Mouse (Mus musculus) natural killer cell, adult 2 months (primary cell): Measurements from ENCODE around the gene Ube2g1.
"Not testable (repeated sequence)": the region's sequence is repeated elsewhere in the genome, so short reads cannot be mapped to it uniquely, and the experiment has no call there.

Experiments
- DNase-seq, 2 experiments: peaks; one replicate each; pipeline ENCODE4 v3.0.0; 2022; ENCODE audit warnings: low spot score in 2 of 2

Gene Ube2g1

GRCm38 (mm10) chr11:72689551-72690510 lies 82.7 kb downstream of the Ube2g1 start, which contains the start of gene Ankfy1:
TSS of gene Ankfy1 (plus strand) at chr11:72690006.
- DNase-seq = peak; percentile 98

- no peak for DNase-seq
Measured at GRCm38 (mm10) chr11:72692353-72692752, 85.3 kb downstream of the Ube2g1 start.

DNA sequence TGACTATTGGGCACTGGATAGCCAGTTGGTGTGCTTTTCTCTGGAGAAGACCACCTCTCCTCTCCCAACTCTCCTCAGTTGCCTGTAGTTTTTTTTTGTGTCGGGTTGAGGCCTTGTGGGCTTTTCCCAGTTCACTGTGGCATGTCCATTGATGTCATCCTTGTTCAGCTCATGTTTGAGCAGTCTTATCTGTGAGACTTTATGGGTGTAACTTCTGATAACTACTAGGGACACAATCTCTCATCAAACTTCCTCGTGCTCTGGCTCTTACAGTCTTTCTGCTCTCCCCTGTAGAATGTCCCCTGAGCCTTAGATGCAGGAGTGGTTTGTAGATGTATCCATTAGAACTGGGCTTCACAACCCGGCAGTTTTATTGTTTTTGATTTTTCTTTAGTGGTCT lies 87.9 kb downstream of the Ube2g1 start:
- no peak for DNase-seq

- no peak for DNase-seq
Measured at GRCm38 (mm10) chr11:72696368-72696971, 89.4 kb downstream of the Ube2g1 start.

DNA sequence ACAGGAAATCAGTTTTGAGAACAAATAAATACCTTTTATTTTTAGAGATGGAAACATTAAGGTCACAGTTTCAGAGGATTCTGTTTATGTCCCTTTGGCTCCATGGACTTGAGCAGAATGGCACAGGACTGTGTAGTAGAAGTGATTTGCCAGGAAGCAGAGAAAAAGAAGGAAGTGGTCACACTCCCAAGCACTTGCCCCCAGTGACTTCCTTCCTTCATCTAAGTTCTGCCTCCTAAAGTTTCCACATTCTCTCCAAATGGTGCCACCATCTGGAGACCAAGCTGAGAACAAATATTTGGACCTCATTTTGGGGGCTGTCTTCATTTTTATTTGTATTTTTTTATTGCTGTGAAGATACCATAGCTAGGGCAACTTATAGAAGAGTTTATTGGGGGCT lies 90.2 kb downstream of the Ube2g1 start:
- DNase-seq = no peak

DNA sequence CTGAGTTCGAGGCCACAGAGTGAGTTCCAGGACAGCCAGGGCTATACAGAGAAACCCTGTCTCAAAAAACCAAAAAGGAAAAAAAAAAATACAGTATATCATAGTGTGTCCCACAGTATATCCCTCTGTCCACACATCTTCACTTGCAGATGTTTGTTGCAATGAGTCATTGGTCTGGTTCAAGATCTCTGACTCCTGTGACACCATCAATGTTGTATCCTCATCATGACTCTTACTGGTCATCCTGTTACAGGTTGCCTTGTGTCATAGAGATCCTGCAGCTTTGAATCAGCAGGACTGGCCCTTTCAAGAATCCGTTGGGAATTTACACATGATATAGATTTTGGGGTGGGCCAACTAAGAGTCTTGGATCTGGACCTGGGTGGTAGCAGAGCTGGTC lies 98.0 kb downstream of the Ube2g1 start:
- DNase-seq = not testable (repeated sequence)

GRCm38 (mm10) chr11:72712721-72713120 lies 105.6 kb downstream of the Ube2g1 start:
- DNase-seq = no peak

DNA sequence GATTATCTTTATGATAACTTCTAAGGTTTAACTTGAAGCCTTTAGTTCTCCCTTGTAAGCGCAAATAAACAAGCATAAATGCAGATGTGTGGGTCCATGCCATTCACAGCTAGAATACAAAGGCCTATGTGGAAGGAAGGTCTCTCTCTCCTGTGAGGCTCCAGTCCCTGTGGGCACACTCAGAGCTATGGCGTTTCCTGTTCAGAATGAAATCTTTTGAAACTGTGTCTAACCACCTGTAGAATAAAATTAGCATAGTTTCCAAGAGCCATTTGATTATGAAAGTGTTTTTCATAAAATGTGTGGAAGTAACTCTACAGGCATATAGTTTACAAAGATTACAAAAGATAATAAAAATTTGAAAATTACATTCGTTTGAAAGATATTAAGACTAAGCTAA lies 111.1 kb downstream of the Ube2g1 start:
- DNase-seq = no peak

DNA sequence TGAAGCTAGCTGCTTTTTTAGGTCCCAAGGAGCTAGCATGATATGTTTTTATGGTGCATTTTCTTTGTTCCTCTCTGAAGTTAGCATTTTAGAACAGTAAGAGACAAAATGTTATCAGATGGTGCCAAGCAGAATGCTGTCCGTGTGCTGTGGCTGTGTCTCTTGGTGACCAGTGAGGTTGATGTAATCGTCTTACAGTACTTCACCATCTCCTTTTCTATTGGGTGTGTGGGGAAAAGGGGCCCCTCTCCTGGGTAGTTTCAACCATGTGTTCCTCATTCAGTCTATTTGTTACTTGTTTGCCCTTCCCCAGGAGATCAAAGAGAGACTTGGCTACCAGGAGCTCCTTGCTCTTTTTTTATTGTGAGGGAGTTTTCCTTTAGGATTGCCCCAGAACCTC lies 116.1 kb downstream of the Ube2g1 start:
- no peak for DNase-seq

GRCm38 (mm10) chr11:72723871-72724270 lies 116.8 kb downstream of the Ube2g1 start:
- no peak for DNase-seq

GRCm38 (mm10) chr11:72726023-72726422 lies 118.9 kb downstream of the Ube2g1 start:
- DNase-seq = peak in 1 of 2 experiments; percentile 4

- DNase-seq = no peak
Measured at GRCm38 (mm10) chr11:72733736-72734135, 126.7 kb downstream of the Ube2g1 start.

DNA sequence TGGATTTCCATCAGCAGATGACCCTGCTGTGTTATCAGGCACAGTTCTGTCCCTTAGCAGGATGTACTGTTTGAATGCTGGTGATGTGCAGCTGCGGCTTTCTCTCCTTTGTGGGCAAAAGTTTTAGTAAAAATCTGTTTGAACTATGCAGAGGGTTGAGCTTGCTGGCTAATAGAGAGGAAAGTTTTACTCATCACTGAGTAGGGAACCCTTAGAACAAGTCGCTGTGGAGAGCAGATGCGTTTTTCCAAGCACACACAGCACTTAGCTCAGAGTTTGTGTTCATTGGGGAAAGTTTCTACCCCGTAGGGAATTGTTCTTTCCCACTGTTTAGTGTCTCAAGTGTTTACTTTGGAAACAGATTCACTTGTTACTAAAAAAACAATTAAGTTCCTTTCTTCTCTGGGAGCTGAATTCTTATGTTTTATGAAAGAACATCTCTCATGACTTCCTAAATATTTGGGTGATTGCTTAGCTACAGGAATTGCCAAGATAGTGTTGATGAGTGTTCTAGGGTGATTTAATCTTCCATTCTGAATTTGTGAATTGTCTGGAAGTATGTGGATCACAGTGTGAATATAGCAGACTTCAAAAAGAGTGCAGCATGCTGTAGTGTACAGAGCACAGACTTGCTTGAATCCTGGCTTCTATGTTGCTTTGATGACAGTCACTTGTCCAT lies 127.9 kb downstream of the Ube2g1 start:
- DNase-seq = no peak

DNA sequence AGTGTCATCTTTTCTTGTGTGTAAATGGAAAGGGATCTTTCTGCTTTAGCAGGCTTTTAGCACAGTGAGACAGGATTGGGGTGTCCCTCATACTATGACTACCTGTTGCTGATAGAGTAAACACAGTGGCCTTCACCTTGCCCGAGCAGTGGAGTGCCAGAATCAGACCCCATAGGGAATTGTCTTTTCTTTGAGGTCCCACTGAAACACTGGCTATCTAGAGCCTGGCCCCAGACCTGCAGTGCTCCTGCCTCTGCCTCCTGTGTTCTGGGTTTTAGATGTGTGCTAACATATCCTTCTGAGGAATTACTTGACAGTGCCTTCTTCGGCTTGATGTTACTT lies 128.4 kb downstream of the Ube2g1 start:
- DNase-seq = no peak
